Mouse (Mus musculus) brain, embryonic 14.5 days (tissue): ENCODE measurements around the gene Zc3h14. TPM values are rescaled to one million over a fixed set of nuclear protein-coding genes. Genes with fewer than 3 reads are reported as not detected.

Source experiments
- DNase-seq: peaks from one replicate; pipeline ENCODE4 v3.0.0-alpha.2; 2011; ENCODE audit warnings: low read depth
- CTCF ChIP-seq: fragments of 200-500 bp; IDR thresholded peaks from 2 replicates; pipeline ENCODE4 v1.5.1; 2012; ENCODE audit warnings: inconsistent platforms, mild to moderate bottlenecking, moderate library complexity, borderline replicate concordance; ENCODE audit not compliant: insufficient read depth, insufficient read length; ENCODE audit errors: extremely low read depth
- POLR2A ChIP-seq: fragments of 200-500 bp; IDR thresholded peaks from 2 replicates; pipeline ENCODE4 v1.6.1; 2012; ENCODE audit warnings: mild to moderate bottlenecking, inconsistent platforms, borderline replicate concordance; ENCODE audit not compliant: poor library complexity, insufficient read depth, insufficient read length, severe bottlenecking; ENCODE audit errors: extremely low read depth
- polyA plus RNA-seq: library from polyadenylated mRNA; depleted of rRNA; stranded (reverse); fragments of >200 nt; gene quantifications from 2 replicates; pipeline ENCODE4 v1.2.3, GENCODE M21; 2012; rRNA removed

The Zc3h14 gene
- polyA plus RNA-seq, 1 experiment = 138 TPM

DNA sequence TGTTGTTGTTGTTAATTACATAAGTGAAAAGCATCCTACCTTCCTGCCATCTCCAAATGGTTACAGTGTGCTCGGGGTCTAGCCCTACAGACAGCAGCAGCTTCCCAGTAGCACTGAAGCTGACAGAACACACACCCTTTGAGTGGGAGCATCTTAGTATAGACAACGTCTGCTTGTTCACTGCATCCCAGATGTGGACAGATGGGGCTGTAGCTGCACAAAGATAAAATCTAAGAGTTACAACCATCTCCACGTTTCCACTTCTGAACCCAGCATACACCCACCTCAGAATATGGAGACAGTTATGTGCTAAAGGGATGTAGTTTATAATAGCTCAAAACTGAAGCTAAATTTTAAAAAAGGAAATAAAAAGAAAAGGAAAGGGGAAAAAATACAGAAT is 55.5 kb downstream of the Zc3h14 start:
- no peak for TF ChIP-seq POLR2A
- no peak for TF ChIP-seq CTCF
- no peak for DNase-seq

DNA sequence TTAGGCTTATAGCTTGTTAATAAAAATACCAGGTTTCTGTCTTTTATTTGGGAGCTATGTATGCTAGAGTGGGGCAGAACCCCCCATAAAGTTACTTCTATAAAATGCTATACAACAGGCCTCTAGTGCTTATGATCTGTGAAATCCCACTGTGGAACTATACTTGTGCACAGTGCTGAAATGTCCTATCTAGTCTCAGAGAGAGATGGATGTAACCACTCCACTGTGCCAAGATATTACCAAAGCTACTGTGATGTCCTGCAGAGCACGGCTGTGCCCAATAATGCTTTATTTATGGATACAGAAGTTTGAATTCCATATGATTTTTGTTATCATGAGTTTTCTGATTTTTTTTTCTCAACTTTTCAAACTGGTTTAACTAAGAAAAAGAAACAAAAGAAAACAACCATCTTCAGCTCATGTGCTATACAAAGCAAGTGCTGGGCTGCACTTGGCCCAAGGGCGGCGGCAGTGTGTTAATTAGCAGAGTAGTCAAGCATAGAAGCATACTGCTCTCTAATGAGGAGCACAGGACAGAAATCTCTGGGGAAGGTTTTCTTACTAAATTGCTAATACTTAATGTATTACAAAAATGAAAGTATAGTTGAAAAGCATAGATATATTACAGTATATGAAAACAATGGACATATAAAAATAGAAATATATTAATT is 57.4 kb downstream of the Zc3h14 start:
- TF ChIP-seq CTCF (no peak), POLR2A (no peak)
- DNase-seq = peak; percentile 69

DNA sequence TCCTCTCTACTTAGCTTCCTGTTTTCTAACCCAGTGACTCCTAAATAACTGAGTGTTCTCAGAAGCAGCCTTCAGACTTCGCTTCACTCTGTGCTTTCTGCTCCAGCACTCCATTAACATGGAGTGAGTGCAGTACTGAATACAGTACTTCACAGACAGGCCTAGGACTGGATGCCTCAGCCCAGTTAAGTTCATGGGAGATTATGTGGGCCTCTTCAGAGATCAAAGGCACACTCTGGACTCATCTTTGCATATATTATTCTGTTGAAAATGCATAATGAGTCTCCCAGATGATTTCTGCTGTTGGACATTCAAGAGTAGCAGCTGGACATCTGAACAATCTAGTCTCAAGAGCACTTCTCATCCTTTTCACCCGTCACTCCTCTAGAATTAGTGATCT is 74.0 kb downstream of the Zc3h14 start:
- DNase-seq = peak; percentile 66
- TF ChIP-seq POLR2A = no peak
- no peak for TF ChIP-seq CTCF

DNA sequence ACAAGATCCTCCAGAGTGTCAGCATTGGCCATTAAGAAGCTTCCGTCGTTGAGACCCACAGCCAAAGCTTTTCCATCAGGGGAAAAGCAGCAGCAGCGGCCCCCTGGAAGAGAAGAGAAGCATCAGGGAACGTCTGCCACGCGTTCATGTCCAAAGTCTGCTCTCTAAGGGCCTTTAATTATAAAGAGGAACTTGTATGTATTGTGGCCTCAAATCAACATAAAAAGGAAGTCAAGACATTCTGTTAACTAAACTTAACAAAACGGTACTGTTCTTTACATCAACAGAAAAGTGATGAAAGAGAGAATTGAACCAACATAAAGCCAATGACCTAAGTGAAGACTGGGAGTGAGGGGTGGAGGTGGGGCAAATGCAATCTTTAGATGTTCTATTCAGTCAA is 84.4 kb downstream of the Zc3h14 start:
- TF ChIP-seq POLR2A (no peak), CTCF (no peak)
- no peak for DNase-seq

DNA sequence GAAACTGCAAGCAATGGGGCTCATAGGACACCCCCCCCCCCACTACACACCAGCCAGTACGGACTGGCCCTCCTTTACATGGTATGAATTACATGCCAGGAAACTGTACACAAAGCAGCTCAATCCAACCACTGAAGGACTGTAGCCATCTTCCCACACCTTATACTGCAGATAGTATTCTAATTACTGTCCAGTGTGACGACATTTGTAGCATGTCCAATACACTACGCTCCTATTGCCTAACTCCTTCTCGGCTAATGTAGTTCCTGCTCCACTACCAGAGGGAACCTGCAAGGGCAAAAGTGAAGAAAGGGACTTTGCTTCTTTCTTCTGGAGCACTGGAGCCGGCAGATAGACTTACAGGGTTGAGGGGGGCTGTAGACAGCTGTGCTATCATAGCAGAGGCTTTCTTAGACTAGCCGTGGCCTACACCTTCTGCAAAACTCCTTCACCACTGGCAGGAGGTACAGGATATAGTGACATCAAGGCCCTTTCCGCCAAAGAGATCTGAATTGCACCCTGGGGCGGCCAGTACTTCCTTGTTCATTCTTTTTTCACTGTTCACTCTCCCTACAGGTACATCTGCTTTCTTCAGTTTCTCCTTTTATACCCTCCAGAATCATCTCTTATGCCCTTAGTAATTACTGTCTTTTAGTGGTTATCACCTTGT is 86.3 kb downstream of the Zc3h14 start:
- no peak for DNase-seq
- no peak for TF ChIP-seq POLR2A
- TF ChIP-seq CTCF = no peak

DNA sequence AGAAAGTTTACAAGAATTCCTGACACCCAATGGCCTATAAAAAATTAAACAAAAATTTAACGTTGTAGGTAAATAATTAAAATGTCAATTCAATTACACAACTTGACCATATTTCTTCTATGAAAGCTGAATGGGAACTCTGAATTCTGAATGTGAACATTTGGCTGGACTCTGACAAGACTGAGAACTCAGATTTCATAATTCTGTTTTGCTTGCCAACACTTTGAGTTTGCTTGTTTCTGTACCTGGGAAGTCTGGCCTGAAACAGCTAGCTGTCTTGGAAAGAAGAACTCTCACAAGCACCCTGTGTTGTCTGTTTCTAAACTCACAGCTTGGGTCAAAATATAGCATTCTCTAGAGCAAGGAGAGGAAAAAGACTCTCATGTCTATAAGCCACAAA is 87.1 kb downstream of the Zc3h14 start:
- DNase-seq = no peak
- TF ChIP-seq POLR2A (no peak), CTCF (no peak)

DNA sequence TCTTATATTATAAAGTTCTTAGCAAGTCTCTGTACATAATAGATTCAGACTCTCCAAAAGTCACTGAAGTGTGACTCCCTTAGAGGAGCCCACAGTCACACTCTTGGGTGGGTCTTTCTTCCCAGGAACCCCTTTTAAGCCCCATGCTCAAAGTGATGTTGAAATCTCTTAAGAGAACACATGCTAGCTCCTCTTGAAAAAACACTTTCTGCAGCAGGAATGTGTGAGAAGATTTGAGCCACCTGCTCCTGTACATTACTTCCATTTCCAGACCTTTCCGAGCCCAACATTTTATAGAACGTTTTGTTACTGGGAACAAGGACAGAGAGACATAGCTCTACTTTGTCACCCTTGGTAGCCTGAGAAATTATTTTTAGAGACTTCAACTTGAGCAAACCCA is 88.1 kb downstream of the Zc3h14 start:
- TF ChIP-seq CTCF (no peak), POLR2A (no peak)
- no peak for DNase-seq

DNA sequence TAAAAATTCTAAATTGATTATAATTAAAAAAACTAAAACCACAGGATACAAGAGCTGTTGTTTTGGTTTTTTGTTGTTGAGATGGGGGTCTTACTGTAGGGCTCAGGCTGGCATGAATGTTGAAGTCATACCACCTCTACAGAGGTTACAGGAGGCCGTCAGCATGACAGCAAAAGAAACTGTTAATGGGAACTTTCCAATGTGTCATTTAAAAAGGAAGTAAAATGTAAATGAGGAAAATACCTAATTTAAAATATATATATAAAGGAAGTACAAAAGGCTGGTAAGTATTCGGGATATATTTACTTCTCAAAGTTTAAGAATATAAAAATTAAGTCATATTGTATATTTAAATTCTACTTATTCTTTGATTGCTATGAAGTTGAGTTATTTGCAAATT is 88.7 kb downstream of the Zc3h14 start:
- no peak for DNase-seq
- TF ChIP-seq CTCF (no peak), POLR2A (no peak)

Other genes starting within 250 kb of the Zc3h14 start
- 15.1 and 20.9 TPM in 2 replicates for gene Kcnk10, start 168.7 kb upstream of the Zc3h14 start, polyA plus RNA-seq
- 14.1 and 16.9 TPM in 2 replicates for gene Spata7, start 118.8 kb upstream of the Zc3h14 start, polyA plus RNA-seq
- gene Ptpn21, start 9.6 kb upstream of the Zc3h14 start, polyA plus RNA-seq = 7.1 and 7.9 TPM in 2 replicates
- 68.8 and 71.3 TPM in 2 replicates for gene Eml5, start 154.5 kb downstream of the Zc3h14 start, polyA plus RNA-seq
- gene Ttc8, start 173.6 kb downstream of the Zc3h14 start, polyA plus RNA-seq = 38.6 and 39.7 TPM in 2 replicates